Mouse (Mus musculus): Measurements from ENCODE around the gene Zbed5. TPM values are rescaled to one million over a fixed set of nuclear protein-coding genes. Genes with fewer than 3 reads are reported as not detected.

Zbed5 gene
- polyA plus RNA-seq, 1 experiment from 2014 or later = 2.3 TPM

DNA sequence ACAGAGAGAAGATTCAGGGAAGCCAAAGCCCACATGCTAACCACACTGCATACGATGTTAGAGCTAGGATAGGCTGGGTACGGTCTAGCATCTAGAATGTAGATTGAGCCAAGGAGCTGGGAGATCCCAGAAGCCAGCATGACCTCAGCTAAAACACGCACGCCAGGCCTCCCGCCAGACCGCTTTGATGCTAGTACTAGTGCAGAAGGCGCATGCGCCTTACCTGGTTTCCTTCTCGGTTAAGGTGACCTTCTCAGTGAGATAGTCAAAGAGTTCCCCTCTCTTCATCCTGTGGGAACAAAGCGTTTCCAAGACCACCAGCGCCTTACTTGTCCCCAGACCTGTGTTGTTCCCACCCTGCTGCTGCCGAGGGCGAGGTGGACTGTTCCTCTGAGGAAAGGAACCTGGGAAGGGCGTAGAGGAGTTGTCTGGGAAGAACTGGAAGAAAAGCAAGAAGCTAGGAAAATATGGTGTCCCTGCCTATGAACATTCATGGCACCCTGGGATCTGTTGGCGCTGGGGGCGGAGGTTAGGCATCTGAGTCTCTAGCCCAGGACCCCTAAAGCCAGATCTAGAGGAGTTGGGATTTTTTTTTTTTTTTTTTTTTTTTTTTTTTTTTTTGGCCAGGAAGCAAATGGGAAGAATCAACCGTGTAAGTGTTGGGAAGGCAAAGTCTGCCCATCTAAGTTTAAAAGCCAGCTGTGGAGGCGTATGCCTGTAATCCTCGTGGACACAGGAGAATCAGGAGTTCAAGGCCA is 26.1 kb upstream of the Zbed5 start:
- ATAC-seq (replicated peaks; ENCODE audit: extremely low read depth, insufficient read depth, low FRiP score) = no peak
- Histone ChIP-seq H3K9ac (ENCODE audit: low read length) (no peak overlapping the region), H3K4me3 (ENCODE audit: low read length) (no peak overlapping the region), H3K27me3 (ENCODE audit: control insufficient read depth, insufficient read depth, low read length) (no peaks in the 10 kb centered on the region), H3K4me1 (ENCODE audit: control insufficient read depth, insufficient read depth, low read length) (no peaks in the 10 kb centered on the region), H3K27ac (ENCODE audit: low read length) (no peak overlapping the region), H3K36me3 (ENCODE audit: control insufficient read depth, insufficient read depth) (no peaks in the 10 kb centered on the region), H3K9me3 (replicated peaks; ENCODE audit: control insufficient read depth, low read length) (no peaks in the 10 kb centered on the region), H3K4me2 (ENCODE audit: low read depth, low read length) (no peak overlapping the region)
- 82% methylated on average over 19 of the region's 19 CpGs for WGBS

- H3K4me3 ChIP-seq (ENCODE audit: low read length) = no peak overlapping the region
- H3K4me2 ChIP-seq (ENCODE audit: low read depth, low read length) = no peak overlapping the region
- WGBS = 67% methylated on average over 2 of the region's 2 CpGs
- H3K4me1 ChIP-seq (ENCODE audit: control insufficient read depth, insufficient read depth, low read length) = no peaks in the 10 kb centered on the region
- no peak overlapping the region for H3K27ac ChIP-seq (ENCODE audit: low read length)
- H3K36me3 ChIP-seq (ENCODE audit: control insufficient read depth, insufficient read depth) = no peaks in the 10 kb centered on the region
- no peak for ATAC-seq (replicated peaks; ENCODE audit: extremely low read depth, insufficient read depth, low FRiP score)
- no peaks in the 10 kb centered on the region for H3K27me3 ChIP-seq (ENCODE audit: control insufficient read depth, insufficient read depth, low read length)
- H3K9ac ChIP-seq (ENCODE audit: low read length) = no peak overlapping the region
- no peaks in the 10 kb centered on the region for H3K9me3 ChIP-seq (replicated peaks; ENCODE audit: control insufficient read depth, low read length)
These were observed 24.3 kb upstream of the Zbed5 start for GRCm38 (mm10) chr5:129871238-129871637.

DNA sequence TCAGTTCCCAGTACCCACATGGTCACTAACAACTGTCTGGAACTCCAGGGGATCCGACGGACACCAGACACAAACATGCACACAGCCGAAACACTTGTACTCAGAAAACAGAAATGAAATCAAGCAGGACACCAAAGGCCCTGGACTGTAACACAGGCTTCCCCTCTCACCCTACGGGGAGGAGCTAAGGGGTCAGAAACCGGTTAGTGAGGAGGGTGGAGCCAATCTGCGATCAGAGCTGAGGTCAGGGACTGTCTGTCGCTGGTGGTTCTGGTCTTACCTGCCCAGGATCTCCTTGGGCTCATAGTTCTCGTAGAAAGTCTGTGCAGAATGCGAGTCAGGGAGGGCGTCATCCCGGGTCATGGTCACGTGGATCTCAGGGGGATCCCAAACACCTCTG is 21.6 kb upstream of the Zbed5 start:
- H3K9me3 ChIP-seq (replicated peaks; ENCODE audit: control insufficient read depth, low read length) = peaks cover 2% of the 10 kb centered on the region; the same call in 1 of the 2 replicates
- H3K4me2 ChIP-seq (ENCODE audit: low read depth, low read length) = no peak overlapping the region
- H3K9ac ChIP-seq (ENCODE audit: low read length) = no peak overlapping the region
- no peak overlapping the region for H3K4me3 ChIP-seq (ENCODE audit: low read length)
- H3K4me1 ChIP-seq (ENCODE audit: control insufficient read depth, insufficient read depth, low read length) = peaks cover 9% of the 10 kb centered on the region
- ATAC-seq (replicated peaks; ENCODE audit: extremely low read depth, insufficient read depth, low FRiP score) = no peak
- WGBS = 76% methylated on average over 12 of the region's 12 CpGs
- no peak overlapping the region for H3K27ac ChIP-seq (ENCODE audit: low read length)
- no peaks in the 10 kb centered on the region for H3K36me3 ChIP-seq (ENCODE audit: control insufficient read depth, insufficient read depth)
- H3K27me3 ChIP-seq (ENCODE audit: control insufficient read depth, insufficient read depth, low read length) = no peaks in the 10 kb centered on the region

- Histone ChIP-seq H3K27ac (ENCODE audit: low read length) (no peak overlapping the region), H3K9ac (ENCODE audit: low read length) (no peak overlapping the region), H3K4me1 (ENCODE audit: control insufficient read depth, insufficient read depth, low read length) (peaks cover 9% of the 10 kb centered on the region), H3K4me3 (ENCODE audit: low read length) (no peak overlapping the region), H3K4me2 (ENCODE audit: low read depth, low read length) (no peak overlapping the region), H3K36me3 (ENCODE audit: control insufficient read depth, insufficient read depth) (0 out of 2 replicates have a peak, but pooled peaks cover under 1% of the 10 kb centered on the region), H3K27me3 (ENCODE audit: control insufficient read depth, insufficient read depth, low read length) (no peaks in the 10 kb centered on the region), H3K9me3 (replicated peaks; ENCODE audit: control insufficient read depth, low read length) (peaks cover 2% of the 10 kb centered on the region; the same call in 1 of the 2 replicates)
- 81% methylated on average over 11 of the region's 11 CpGs for WGBS
- ATAC-seq (replicated peaks; ENCODE audit: extremely low read depth, insufficient read depth, low FRiP score) = no peak
These were observed 20.4 kb upstream of the Zbed5 start for GRCm38 (mm10) chr5:129875098-129875497.

DNA sequence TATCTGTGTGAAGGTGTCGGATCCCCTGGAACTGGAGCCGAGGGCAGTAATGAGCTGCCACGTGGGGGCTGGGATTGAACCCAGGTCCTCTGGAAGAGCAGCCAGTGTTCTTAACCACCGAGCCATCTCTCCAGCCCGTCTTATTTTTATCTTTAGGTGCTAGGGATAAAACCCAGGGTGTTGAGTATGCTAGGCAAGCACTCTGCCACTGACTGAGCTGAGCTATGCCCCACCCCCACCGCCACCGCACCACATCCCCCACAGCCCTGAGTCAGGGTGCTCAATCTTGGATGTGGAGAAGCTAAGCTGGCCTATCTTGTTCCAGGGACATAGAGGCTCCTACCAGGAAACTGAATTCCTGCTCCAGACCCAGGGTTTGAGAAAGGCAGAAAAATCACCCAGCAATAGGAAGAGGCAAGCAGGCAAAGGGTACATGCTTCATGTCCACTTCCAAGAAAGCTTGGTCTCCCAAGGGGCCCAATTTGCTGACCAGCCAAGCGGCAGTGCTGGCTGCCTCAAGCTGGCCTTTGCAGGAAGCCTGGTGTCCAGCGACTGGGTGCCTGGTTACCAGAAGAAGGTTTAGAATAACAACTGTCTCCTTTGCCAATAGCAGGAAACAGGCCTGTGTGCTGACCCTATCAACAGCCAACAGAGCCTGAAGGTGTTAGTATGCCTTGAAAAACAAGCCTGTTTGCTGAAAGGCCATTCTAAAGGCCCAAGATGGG is 17.6 kb upstream of the Zbed5 start:
- H3K9me3 ChIP-seq (replicated peaks; ENCODE audit: control insufficient read depth, low read length) = peaks cover 2% of the 10 kb centered on the region; the same call in 1 of the 2 replicates
- no peak overlapping the region for H3K9ac ChIP-seq (ENCODE audit: low read length)
- ATAC-seq (replicated peaks; ENCODE audit: extremely low read depth, insufficient read depth, low FRiP score) = no peak
- no peak overlapping the region for H3K4me3 ChIP-seq (ENCODE audit: low read length)
- peaks cover 9% of the 10 kb centered on the region for H3K4me1 ChIP-seq (ENCODE audit: control insufficient read depth, insufficient read depth, low read length)
- no peak overlapping the region; the same call in 1 of the 2 replicates for H3K27ac ChIP-seq (ENCODE audit: low read length)
- 55% methylated on average over 9 of the region's 9 CpGs for WGBS
- H3K36me3 ChIP-seq (ENCODE audit: control insufficient read depth, insufficient read depth) = peaks cover 25% of the 10 kb centered on the region
- no peaks in the 10 kb centered on the region for H3K27me3 ChIP-seq (ENCODE audit: control insufficient read depth, insufficient read depth, low read length)
- no peak overlapping the region for H3K4me2 ChIP-seq (ENCODE audit: low read depth, low read length)

- Histone ChIP-seq H3K4me1 (ENCODE audit: control insufficient read depth, insufficient read depth, low read length) (peaks cover 9% of the 10 kb centered on the region), H3K4me2 (ENCODE audit: low read depth, low read length) (peak overlapping the region; percentile 41), H3K27me3 (ENCODE audit: control insufficient read depth, insufficient read depth, low read length) (no peaks in the 10 kb centered on the region), H3K27ac (ENCODE audit: low read length) (peak overlapping the region; percentile 70), H3K4me3 (ENCODE audit: low read length) (no peak overlapping the region), H3K9ac (ENCODE audit: low read length) (peak overlapping the region; percentile 24; the same call in 1 of the 2 replicates), H3K36me3 (ENCODE audit: control insufficient read depth, insufficient read depth) (peaks cover 31% of the 10 kb centered on the region), H3K9me3 (replicated peaks; ENCODE audit: control insufficient read depth, low read length) (peaks cover 2% of the 10 kb centered on the region; the same call in 1 of the 2 replicates)
- 26% methylated on average over 2 of the region's 2 CpGs for WGBS
- ATAC-seq (replicated peaks; ENCODE audit: extremely low read depth, insufficient read depth, low FRiP score) = peak; percentile 87
These were observed 16.6 kb upstream of the Zbed5 start for GRCm38 (mm10) chr5:129878946-129879345.

GRCm38 (mm10) chr5:129879888-129880287 is 15.6 kb upstream of the Zbed5 start:
- Histone ChIP-seq H3K27ac (ENCODE audit: low read length) (no peak overlapping the region), H3K27me3 (ENCODE audit: control insufficient read depth, insufficient read depth, low read length) (no peaks in the 10 kb centered on the region), H3K4me2 (ENCODE audit: low read depth, low read length) (no peak overlapping the region), H3K4me3 (ENCODE audit: low read length) (no peak overlapping the region), H3K4me1 (ENCODE audit: control insufficient read depth, insufficient read depth, low read length) (peaks cover 9% of the 10 kb centered on the region), H3K36me3 (ENCODE audit: control insufficient read depth, insufficient read depth) (peaks cover 35% of the 10 kb centered on the region), H3K9me3 (replicated peaks; ENCODE audit: control insufficient read depth, low read length) (peaks cover 2% of the 10 kb centered on the region; the same call in 1 of the 2 replicates), H3K9ac (ENCODE audit: low read length) (no peak overlapping the region)
- no peak for ATAC-seq (replicated peaks; ENCODE audit: extremely low read depth, insufficient read depth, low FRiP score)
- WGBS = 62% methylated on average over 3 of the region's 3 CpGs

DNA sequence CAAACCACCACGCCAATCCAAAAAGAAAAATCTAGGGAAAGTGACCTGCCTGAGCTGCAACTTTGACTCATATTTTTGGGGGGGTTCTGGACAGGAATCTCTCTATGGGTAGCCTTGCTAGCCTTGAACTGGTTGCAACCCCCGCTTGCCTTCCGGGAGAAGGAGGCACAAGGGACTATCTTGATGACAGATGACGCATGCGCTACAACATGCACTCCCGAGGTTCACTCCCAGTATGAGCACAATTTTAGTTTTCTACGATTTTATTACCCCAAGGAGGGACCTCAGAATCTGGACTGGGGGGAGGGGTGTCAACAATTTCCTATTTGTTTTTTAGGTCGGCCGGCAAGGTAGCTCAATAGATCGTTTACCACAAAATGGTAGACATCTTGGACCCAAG is 9.3 kb upstream of the Zbed5 start:
- ATAC-seq (replicated peaks; ENCODE audit: extremely low read depth, insufficient read depth, low FRiP score) = no peak
- 28% methylated on average over 10 of the region's 10 CpGs for WGBS
- no peaks in the 10 kb centered on the region for H3K9me3 ChIP-seq (replicated peaks; ENCODE audit: control insufficient read depth, low read length)

More for the DNA sequence above, 9.3 kb upstream of the Zbed5 start:
- no peak overlapping the region; the same call in none of the 2 replicates for H3K27ac ChIP-seq (ENCODE audit: low read length)
- H3K9ac ChIP-seq (ENCODE audit: low read length) = peak overlapping the region; percentile 82
- H3K36me3 ChIP-seq (ENCODE audit: control insufficient read depth, insufficient read depth) = peaks cover 26% of the 10 kb centered on the region
- H3K4me1 ChIP-seq (ENCODE audit: control insufficient read depth, insufficient read depth, low read length) = peaks cover 15% of the 10 kb centered on the region
- peak overlapping the region; percentile 88 for H3K4me2 ChIP-seq (ENCODE audit: low read depth, low read length)
- no peaks in the 10 kb centered on the region for H3K27me3 ChIP-seq (ENCODE audit: control insufficient read depth, insufficient read depth, low read length)
- peak overlapping the region; percentile 83 for H3K4me3 ChIP-seq (ENCODE audit: low read length)

Measured in heart, embryonic 16.5 days (tissue).